Mouse (Mus musculus): ENCODE data around the gene Sobp.

DNA sequence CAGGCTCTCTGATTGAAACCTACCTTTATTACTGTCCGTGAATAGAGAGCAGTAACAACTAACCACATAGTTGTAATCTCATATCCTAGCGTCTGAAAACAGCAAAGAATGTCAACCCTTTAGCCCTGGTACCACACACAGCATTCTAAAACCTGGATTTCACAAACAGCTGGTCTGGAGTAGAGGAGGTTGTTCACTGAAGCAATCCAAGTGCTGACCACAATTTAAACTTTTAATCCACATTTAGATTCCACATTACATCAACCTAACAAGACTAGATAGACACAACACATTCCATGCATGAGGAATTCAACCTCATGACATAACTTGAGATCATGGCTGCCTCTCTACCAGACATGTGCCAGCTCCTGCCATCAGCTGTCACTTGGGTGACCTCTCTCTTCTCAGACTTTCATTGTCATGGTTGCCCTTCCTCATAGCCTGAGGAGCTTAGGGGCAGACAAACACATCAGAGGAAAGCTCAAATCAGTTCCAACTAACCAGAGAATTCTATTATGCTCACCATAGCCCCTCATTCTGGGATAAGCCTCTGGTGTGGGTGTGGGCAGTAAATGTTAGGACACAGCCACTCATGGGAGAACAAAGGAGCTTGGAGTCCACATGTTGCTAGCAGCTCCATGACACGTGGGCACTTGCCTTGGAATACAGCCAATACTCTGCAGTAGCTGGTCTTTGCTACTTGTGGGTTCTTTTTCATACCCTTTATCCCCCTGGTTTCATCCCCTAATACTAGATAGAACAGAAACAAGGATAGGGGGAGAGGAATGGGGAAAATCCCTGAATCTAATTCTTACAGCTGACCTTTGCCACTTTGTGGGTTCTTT is 58.0 kb downstream of the Sobp start:
- TF ChIP-seq CTCF (IDR thresholded peaks at IDR 0.05; ENCODE audit: borderline replicate concordance, insufficient read depth, low read length) (no peak), POLR2A (IDR thresholded peaks at IDR 0.05; ENCODE audit: low read depth, low read length) (no peak)

Measured in embryonic fibroblast, embryonic 13.5 days (primary cell).